Mouse (Mus musculus): Measurements from ENCODE around the gene Ksr1. TPM values are rescaled to one million over a fixed set of nuclear protein-coding genes. Genes with fewer than 3 reads are reported as not detected.

Ksr1 gene
- polyA plus RNA-seq, 2 experiments: 1.7 to 4.0 TPM

DNA sequence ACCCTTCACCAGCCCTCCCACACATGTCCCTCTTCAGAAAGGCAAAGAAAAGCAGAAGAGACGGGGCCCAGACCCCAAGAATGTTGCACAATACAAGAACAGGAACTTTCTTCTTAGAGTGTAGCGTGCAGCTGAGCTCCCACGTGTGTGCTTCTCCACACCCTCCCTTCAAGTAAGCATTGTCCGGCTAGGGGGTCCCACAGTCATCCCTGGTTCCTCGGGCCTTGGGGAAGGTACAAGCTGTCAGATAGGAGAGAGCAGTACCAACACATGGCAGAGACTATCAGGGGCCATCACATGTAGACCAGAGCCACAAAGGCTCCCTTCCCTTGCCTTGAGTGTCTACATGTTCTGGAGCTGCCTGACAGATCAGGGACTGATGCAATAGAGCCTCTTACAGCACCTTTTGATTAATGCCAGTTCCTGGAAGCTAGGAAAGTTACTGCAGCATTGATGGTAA, 27.3 kb downstream of the Ksr1 start:
- DNase-seq (ENCODE audit: low read depth in 3 of 3, low spot score in 3 of 3) (no peak), ATAC-seq (ENCODE audit: insufficient read depth) (no peak)
- Histone ChIP-seq H3K36me3 (replicated peaks; ENCODE audit: control insufficient read depth, insufficient read depth, low read depth) (no peaks in the 10 kb centered on the region), H3K4me1 (replicated peaks; ENCODE audit: control insufficient read depth in 2 of 2, insufficient read depth in 2 of 2, low read length in 1 of 2) (peaks cover 0 to 11% of the 10 kb centered on the region in 2 experiments; a peak in 2 of 4 replicates), H3K4me2 (ENCODE audit: low read depth) (no peak overlapping the region), H3K9me3 (ENCODE audit: control insufficient read depth, low read length) (no peaks in the 10 kb centered on the region), H3K9ac (replicated peaks) (no peak overlapping the region), H3K27me3 (ENCODE audit: control insufficient read depth, insufficient read depth, low read length) (no peaks in the 10 kb centered on the region), H3K4me3 (ENCODE audit: insufficient read depth in 1 of 2, low read depth in 2 of 2, low read length in 2 of 2) (no peak overlapping the region), H3K27ac (no peak overlapping the region)
- WGBS (ENCODE audit: insufficient replicate concordance): 26% methylated on average over 5 of the region's 5 CpGs
- no peak for TF ChIP-seq EP300 (IDR thresholded peaks at IDR 0.05; ENCODE audit: low read depth)
- no peak for TF ChIP-seq CTCF (IDR thresholded peaks at IDR 0.05; ENCODE audit: low read depth)

DNA sequence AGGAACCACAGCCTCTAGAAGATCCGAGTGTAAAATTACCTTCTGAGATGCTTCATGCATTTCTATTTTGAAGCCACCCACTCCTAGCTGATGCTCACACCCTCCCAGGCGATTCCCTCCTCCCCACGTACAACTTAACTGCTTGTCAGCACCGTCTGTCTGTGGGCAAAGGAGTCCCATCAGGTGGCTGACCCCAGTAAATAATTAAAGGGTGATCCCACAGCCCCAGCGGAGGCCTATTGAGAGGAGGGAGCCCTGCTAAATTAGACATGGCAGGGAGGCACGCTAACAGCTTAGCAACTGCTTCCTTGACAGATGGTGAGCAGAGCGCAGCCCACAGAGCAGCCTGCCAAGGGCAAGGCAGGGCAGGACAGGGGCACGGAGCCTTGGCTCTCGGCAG, 29.5 kb downstream of the Ksr1 start:
- TF ChIP-seq EP300 (IDR thresholded peaks at IDR 0.05; ENCODE audit: low read depth): no peak
- no peak for TF ChIP-seq CTCF (IDR thresholded peaks at IDR 0.05; ENCODE audit: low read depth)
- no peak for DNase-seq (ENCODE audit: low read depth in 3 of 3, low spot score in 3 of 3)
- 60% methylated on average over 9 of the region's 9 CpGs for WGBS (ENCODE audit: insufficient replicate concordance)

DNA sequence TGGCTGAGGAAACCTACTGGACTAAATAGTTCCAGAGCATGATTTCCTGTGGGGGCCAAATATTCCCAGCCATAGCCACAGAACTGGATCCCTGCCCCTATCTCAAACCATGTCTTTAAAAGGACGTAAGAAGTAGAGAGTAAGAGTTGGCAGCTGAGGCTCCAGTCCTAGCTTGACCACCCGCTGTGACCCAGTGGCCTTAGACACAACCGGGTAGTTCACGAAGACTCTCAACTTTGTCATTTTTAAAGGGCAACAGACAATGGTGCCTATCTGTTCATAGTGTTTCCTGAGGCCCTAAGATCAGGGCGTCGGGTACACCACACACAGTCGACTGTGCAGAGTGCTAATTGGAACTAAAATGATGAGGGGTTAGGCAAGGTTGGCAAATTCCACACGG, 30.5 kb downstream of the Ksr1 start:
- H3K27me3 ChIP-seq (ENCODE audit: control insufficient read depth, insufficient read depth, low read length): no peaks in the 10 kb centered on the region
- H3K4me2 ChIP-seq (ENCODE audit: low read depth): no peak overlapping the region
- no peak for ATAC-seq (ENCODE audit: insufficient read depth)
- TF ChIP-seq EP300 (IDR thresholded peaks at IDR 0.05; ENCODE audit: low read depth): no peak
- TF ChIP-seq CTCF (IDR thresholded peaks at IDR 0.05; ENCODE audit: low read depth): no peak
- no peak overlapping the region for H3K4me3 ChIP-seq (ENCODE audit: insufficient read depth in 1 of 2, low read depth in 2 of 2, low read length in 2 of 2)
- DNase-seq (ENCODE audit: low read depth in 3 of 3, low spot score in 3 of 3): no peak
- H3K27ac ChIP-seq: no peak overlapping the region
- no peaks in the 10 kb centered on the region for H3K9me3 ChIP-seq (ENCODE audit: control insufficient read depth, low read length)
- H3K9ac ChIP-seq (replicated peaks): no peak overlapping the region
- 38% methylated on average over 8 of the region's 8 CpGs for WGBS (ENCODE audit: insufficient replicate concordance)
- no peaks in the 10 kb centered on the region for H3K36me3 ChIP-seq (replicated peaks; ENCODE audit: control insufficient read depth, insufficient read depth, low read depth)
- H3K4me1 ChIP-seq (replicated peaks; ENCODE audit: control insufficient read depth in 2 of 2, insufficient read depth in 2 of 2, low read length in 1 of 2): peaks cover 0 to 5% of the 10 kb centered on the region in 2 experiments; a peak in 2 of 4 replicates

More for the DNA sequence above, 29.5 kb downstream of the Ksr1 start:
- no peak for ATAC-seq (ENCODE audit: insufficient read depth)
- no peaks in the 10 kb centered on the region for H3K27me3 ChIP-seq (ENCODE audit: control insufficient read depth, insufficient read depth, low read length)
- no peaks in the 10 kb centered on the region for H3K36me3 ChIP-seq (replicated peaks; ENCODE audit: control insufficient read depth, insufficient read depth, low read depth)
- no peak overlapping the region for H3K4me2 ChIP-seq (ENCODE audit: low read depth)
- H3K27ac ChIP-seq: no peak overlapping the region
- no peak overlapping the region for H3K4me3 ChIP-seq (ENCODE audit: insufficient read depth in 1 of 2, low read depth in 2 of 2, low read length in 2 of 2)
- H3K9me3 ChIP-seq (ENCODE audit: control insufficient read depth, low read length): no peaks in the 10 kb centered on the region
- no peak overlapping the region for H3K9ac ChIP-seq (replicated peaks)
- peaks cover 0 to 5% of the 10 kb centered on the region in 2 experiments; a peak in 2 of 4 replicates for H3K4me1 ChIP-seq (replicated peaks; ENCODE audit: control insufficient read depth in 2 of 2, insufficient read depth in 2 of 2, low read length in 1 of 2)

DNA sequence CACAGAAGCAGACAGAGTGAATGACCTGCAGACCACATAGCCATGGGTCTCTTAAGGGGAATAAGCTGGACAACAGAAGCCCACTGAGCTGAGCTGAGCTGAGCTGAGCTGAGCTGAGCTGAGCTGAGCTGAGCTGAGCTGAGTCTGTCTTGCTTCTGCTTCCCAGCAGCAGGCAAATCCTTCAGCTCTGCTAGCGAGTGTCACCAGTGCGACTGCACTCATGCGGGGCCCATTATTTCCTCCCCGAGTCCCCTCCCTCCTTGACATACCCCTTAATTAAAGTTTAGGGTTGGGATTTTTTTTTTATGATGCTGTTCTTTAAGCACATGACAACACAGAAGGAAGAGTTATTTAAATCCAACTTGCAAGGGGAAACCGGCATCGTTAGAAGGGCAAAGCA, 32.1 kb downstream of the Ksr1 start:
- no peak for DNase-seq (ENCODE audit: low read depth in 3 of 3, low spot score in 3 of 3)
- Histone ChIP-seq H3K9me3 (ENCODE audit: control insufficient read depth, low read length) (no peaks in the 10 kb centered on the region), H3K27ac (no peak overlapping the region), H3K9ac (replicated peaks) (no peak overlapping the region), H3K4me1 (replicated peaks; ENCODE audit: control insufficient read depth in 2 of 2, insufficient read depth in 2 of 2, low read length in 1 of 2) (peaks cover 0 to 2% of the 10 kb centered on the region in 2 experiments; a peak in 2 of 4 replicates), H3K4me3 (ENCODE audit: insufficient read depth in 1 of 2, low read depth in 2 of 2, low read length in 2 of 2) (no peak overlapping the region), H3K27me3 (ENCODE audit: control insufficient read depth, insufficient read depth, low read length) (no peaks in the 10 kb centered on the region), H3K4me2 (ENCODE audit: low read depth) (no peak overlapping the region), H3K36me3 (replicated peaks; ENCODE audit: control insufficient read depth, insufficient read depth, low read depth) (no peaks in the 10 kb centered on the region)
- 68% methylated on average over 6 of the region's 6 CpGs for WGBS (ENCODE audit: insufficient replicate concordance)
- ATAC-seq (ENCODE audit: insufficient read depth): no peak
- TF ChIP-seq EP300 (IDR thresholded peaks at IDR 0.05; ENCODE audit: low read depth): no peak

DNA sequence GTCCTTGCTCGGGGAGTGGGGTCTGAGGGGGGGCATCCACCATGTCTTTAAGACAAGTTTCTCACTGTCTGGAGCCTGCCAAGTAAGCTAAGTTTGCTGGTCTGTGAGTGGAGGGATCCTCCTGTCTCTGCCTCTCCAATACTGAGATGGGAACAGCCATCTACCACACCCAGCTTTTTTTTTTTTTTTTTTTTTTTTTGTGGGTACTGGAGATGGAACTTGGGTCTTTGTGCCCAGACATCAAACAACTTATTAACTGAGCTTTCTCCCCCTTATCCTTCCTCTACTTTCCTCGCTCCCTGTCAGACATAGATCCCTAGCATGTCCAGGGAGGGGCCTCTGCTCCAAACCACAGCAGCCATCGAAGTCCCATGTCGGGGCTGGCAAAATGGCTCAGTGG, 32.8 kb downstream of the Ksr1 start:
- TF ChIP-seq CTCF (IDR thresholded peaks at IDR 0.05; ENCODE audit: low read depth) (no peak), EP300 (IDR thresholded peaks at IDR 0.05; ENCODE audit: low read depth) (no peak)
- Histone ChIP-seq H3K36me3 (replicated peaks; ENCODE audit: control insufficient read depth, insufficient read depth, low read depth) (no peaks in the 10 kb centered on the region), H3K9ac (replicated peaks) (no peak overlapping the region), H3K4me3 (ENCODE audit: insufficient read depth in 1 of 2, low read depth in 2 of 2, low read length in 2 of 2) (no peak overlapping the region), H3K27me3 (ENCODE audit: control insufficient read depth, insufficient read depth, low read length) (no peaks in the 10 kb centered on the region), H3K27ac (no peak overlapping the region), H3K4me2 (ENCODE audit: low read depth) (no peak overlapping the region), H3K9me3 (ENCODE audit: control insufficient read depth, low read length) (no peaks in the 10 kb centered on the region), H3K4me1 (replicated peaks; ENCODE audit: control insufficient read depth in 2 of 2, insufficient read depth in 2 of 2, low read length in 1 of 2) (no peaks in the 10 kb centered on the region)
- 66% methylated on average over 4 of the region's 4 CpGs for WGBS (ENCODE audit: insufficient replicate concordance)
- DNase-seq (ENCODE audit: low read depth in 3 of 3, low spot score in 3 of 3) (no peak), ATAC-seq (ENCODE audit: insufficient read depth) (no peak)

All from liver, embryonic 14.5 days (tissue).